Mouse (Mus musculus) bone marrow macrophage, adult 2 months (primary cell): ENCODE data around the gene Cog5.

Experiments
- CTCF ChIP-seq: IDR thresholded peaks from 2 replicates; pipeline ENCODE4 v1.5.1; 2012; ENCODE audit warnings: low read depth, mild to moderate bottlenecking, low read length, moderate library complexity
- POLR2A ChIP-seq: IDR thresholded peaks from 2 replicates; pipeline ENCODE4 v1.6.1; 2012; ENCODE audit warnings: mild to moderate bottlenecking, low read depth, low read length, borderline replicate concordance

- TF ChIP-seq CTCF, result no peak
- TF ChIP-seq POLR2A, result no peak
Observed at GRCm38 (mm10) chr12:31862668-31863538, 208.2 kb downstream of the Cog5 start.
